30 mouse cellular contexts compared by ENCODE assay signal in genomic region chr14:80492901-80493279, GRCm38 (mm10).
DNase-seq lines count a peak whose midpoint lies in the region; ATAC-seq and TF ChIP-seq lines count a peak whose summit lies in the region.
"Had no signal": no experiment of that assay in that cellular context is flagged by ENCODE, and none has a peak within 500 bp of the region (broad histone marks: within the 10 kb centered on the region; RNA-seq: fewer than 3 reads in every experiment).

No protein-coding gene starts in this region.

- H3K4me3 ChIP-seq in hindbrain, embryonic 11.5 days (ENCODE audit: low read depth, low read length): no peak overlapping the region
- no peak overlapping the region for H3K4me3 ChIP-seq in hindbrain, embryonic 10.5 days
- no peak overlapping the region for H3K4me3 ChIP-seq in layer of hippocampus, adult 2 months
- H3K4me3 ChIP-seq in midbrain, embryonic 15.5 days: no peak overlapping the region
- no peak overlapping the region for H3K4me3 ChIP-seq in midbrain, embryonic 14.5 days (replicated peaks; ENCODE audit: low read depth, low read length)
- H3K4me3 ChIP-seq in heart, adult 2 months: no peak overlapping the region
- H3K4me3 ChIP-seq in heart, embryonic 10.5 days: no peak overlapping the region
- H3K4me3 ChIP-seq: forebrain, embryonic 15.5 days; gastrocnemius, adult 2 months; heart, embryonic 15.5 days; kidney, embryonic 15.5 days; limb, embryonic 10.5 days; limb, embryonic 15.5 days; liver, embryonic 13.5 days; myocyte; neural tube, embryonic 12.5 days had no signal

- no peak overlapping the region for H3K9ac ChIP-seq in hindbrain, embryonic 11.5 days (ENCODE audit: low read depth, low read length)
- no peak overlapping the region for H3K9ac ChIP-seq in midbrain, embryonic 15.5 days
- no peak overlapping the region for H3K9ac ChIP-seq in midbrain, embryonic 14.5 days (replicated peaks; ENCODE audit: low read length)
- H3K9ac ChIP-seq in heart, adult 2 months (ENCODE audit: low read depth, low read length): no peak overlapping the region
- H3K9ac ChIP-seq: forebrain, embryonic 15.5 days; heart, embryonic 15.5 days; hindbrain, embryonic 14.5 days; kidney, embryonic 15.5 days; limb, embryonic 15.5 days; liver, embryonic 13.5 days; neural tube, embryonic 12.5 days had no signal

- no peaks in the 10 kb centered on the region for H3K27me3 ChIP-seq in hindbrain, embryonic 11.5 days (ENCODE audit: control insufficient read depth, insufficient read depth, low read length)
- no peaks in the 10 kb centered on the region; the same call in 1 of the 2 replicates for H3K27me3 ChIP-seq in hindbrain, embryonic 10.5 days (ENCODE audit: insufficient read depth, poor library complexity, severe bottlenecking)
- H3K27me3 ChIP-seq in midbrain, embryonic 15.5 days (replicated peaks): no peaks in the 10 kb centered on the region
- H3K27me3 ChIP-seq in midbrain, embryonic 14.5 days (ENCODE audit: control insufficient read depth, insufficient read depth, low read length): no peaks in the 10 kb centered on the region
- no peaks in the 10 kb centered on the region for H3K27me3 ChIP-seq in heart, adult 2 months (ENCODE audit: control insufficient read depth, insufficient read depth, low read length)
- no peaks in the 10 kb centered on the region for H3K27me3 ChIP-seq in heart, embryonic 10.5 days (ENCODE audit: insufficient read depth, poor library complexity, severe bottlenecking)
- H3K27me3 ChIP-seq: forebrain, embryonic 15.5 days; heart, embryonic 15.5 days; kidney, embryonic 15.5 days; limb, embryonic 15.5 days; liver, embryonic 13.5 days; neural tube, embryonic 12.5 days; Patski had no signal

- no peak for TF ChIP-seq EP300 in heart, adult 2 months (IDR thresholded peaks at IDR 0.05; ENCODE audit: insufficient read depth, low read depth, low read length)

- no peak for DNase-seq in hindbrain, embryonic 11.5 days (ENCODE audit: low spot score)
- no peak for DNase-seq in hindbrain, embryonic 10.5 days (ENCODE audit: low spot score)
- DNase-seq in layer of hippocampus, adult 2 months (ENCODE audit: low spot score in 2 of 2): peak in 1 of 2 experiments; percentile 15
- DNase-seq in layer of hippocampus, postnatal 36 days: no peak
- DNase-seq in midbrain, embryonic 14.5 days: no peak
- no peak for DNase-seq in heart, adult 2 months
- no peak for DNase-seq in heart, embryonic 10.5 days (ENCODE audit: low spot score)
- DNase-seq: adrenal gland, postnatal 10 days; cerebellum, adult 8-10 months; cerebellum, postnatal 25 days; gastrocnemius, adult 2 months; kidney, adult 11 months; kidney, postnatal 36 days; liver, embryonic 13.5 days; right cerebral cortex, adult 18-20 months; spleen, adult 18-20 months; thymus, postnatal 14 days had no signal

- 56% methylated on average over 4 of the region's 4 CpGs for WGBS in hindbrain, embryonic 11.5 days
- 70% methylated on average over 4 of the region's 4 CpGs for WGBS in hindbrain, embryonic 10.5 days
- WGBS in midbrain, embryonic 15.5 days: 72% methylated on average over 4 of the region's 4 CpGs
- 82% methylated on average over 4 of the region's 4 CpGs for WGBS in midbrain, embryonic 14.5 days
- WGBS in heart, adult 2 months: 80% methylated on average over 4 of the region's 4 CpGs
- 82% methylated on average over 4 of the region's 4 CpGs for WGBS in heart, embryonic 10.5 days

- H3K36me3 ChIP-seq in hindbrain, embryonic 11.5 days (ENCODE audit: control insufficient read depth, insufficient read depth, low read length): no peaks in the 10 kb centered on the region
- no peaks in the 10 kb centered on the region for H3K36me3 ChIP-seq in hindbrain, embryonic 10.5 days
- no peaks in the 10 kb centered on the region for H3K36me3 ChIP-seq in midbrain, embryonic 15.5 days (replicated peaks)
- no peaks in the 10 kb centered on the region for H3K36me3 ChIP-seq in midbrain, embryonic 14.5 days (ENCODE audit: control insufficient read depth, insufficient read depth, low read length)
- no peaks in the 10 kb centered on the region for H3K36me3 ChIP-seq in heart, adult 2 months (ENCODE audit: control insufficient read depth, insufficient read depth, low read length)
- no peaks in the 10 kb centered on the region for H3K36me3 ChIP-seq in heart, embryonic 10.5 days
- H3K36me3 ChIP-seq: forebrain, embryonic 15.5 days; G1E; heart, embryonic 15.5 days; kidney, embryonic 15.5 days; limb, embryonic 10.5 days; limb, embryonic 15.5 days; liver, embryonic 13.5 days; neural tube, embryonic 12.5 days had no signal

- H3K9me3 ChIP-seq in hindbrain, embryonic 11.5 days (ENCODE audit: control insufficient read depth, low read length): no peaks in the 10 kb centered on the region
- no peaks in the 10 kb centered on the region for H3K9me3 ChIP-seq in hindbrain, embryonic 10.5 days
- no peaks in the 10 kb centered on the region for H3K9me3 ChIP-seq in midbrain, embryonic 15.5 days
- no peaks in the 10 kb centered on the region for H3K9me3 ChIP-seq in midbrain, embryonic 14.5 days (ENCODE audit: control insufficient read depth, low read length)
- H3K9me3 ChIP-seq in heart, embryonic 10.5 days: no peaks in the 10 kb centered on the region
- H3K9me3 ChIP-seq: forebrain, embryonic 15.5 days; heart, embryonic 15.5 days; kidney, embryonic 15.5 days; limb, embryonic 10.5 days; limb, embryonic 15.5 days; liver, embryonic 13.5 days; neural tube, embryonic 12.5 days had no signal

- H3K79me2 ChIP-seq in heart, adult 2 months (replicated peaks; ENCODE audit: control insufficient read depth, insufficient read depth, low read length): no peaks in the 10 kb centered on the region

- no peaks in the 10 kb centered on the region; the same call in 1 of the 2 replicates for H3K4me1 ChIP-seq in hindbrain, embryonic 11.5 days (replicated peaks; ENCODE audit: control insufficient read depth, insufficient read depth, low read length)
- H3K4me1 ChIP-seq in hindbrain, embryonic 10.5 days (replicated peaks): peaks cover 12% of the 10 kb centered on the region; the same call in 1 of the 2 replicates
- H3K4me1 ChIP-seq in midbrain, embryonic 15.5 days: no peaks in the 10 kb centered on the region
- H3K4me1 ChIP-seq in midbrain, embryonic 14.5 days (ENCODE audit: control insufficient read depth, insufficient read depth, low read length): no peaks in the 10 kb centered on the region
- H3K4me1 ChIP-seq in heart, adult 2 months (ENCODE audit: control insufficient read depth, insufficient read depth, low read length): no peaks in the 10 kb centered on the region
- no peaks in the 10 kb centered on the region for H3K4me1 ChIP-seq in heart, embryonic 10.5 days
- H3K4me1 ChIP-seq: heart, embryonic 15.5 days; kidney, embryonic 15.5 days; limb, embryonic 10.5 days; limb, embryonic 15.5 days; liver, embryonic 13.5 days had no signal

- H3K27ac ChIP-seq in hindbrain, embryonic 11.5 days (ENCODE audit: low read depth, low read length): no peak overlapping the region
- no peak overlapping the region for H3K27ac ChIP-seq in hindbrain, embryonic 10.5 days
- H3K27ac ChIP-seq in layer of hippocampus, adult 2 months: no peak overlapping the region
- no peak overlapping the region for H3K27ac ChIP-seq in midbrain, embryonic 15.5 days
- H3K27ac ChIP-seq in midbrain, embryonic 14.5 days (replicated peaks; ENCODE audit: low read depth, low read length): no peak overlapping the region
- no peak overlapping the region for H3K27ac ChIP-seq in heart, adult 2 months
- H3K27ac ChIP-seq in heart, embryonic 10.5 days: no peak overlapping the region
- H3K27ac ChIP-seq: forebrain, embryonic 15.5 days; gastrocnemius, adult 2 months; heart, embryonic 15.5 days; hindbrain, embryonic 14.5 days; kidney, embryonic 15.5 days; limb, embryonic 10.5 days; limb, embryonic 15.5 days; liver, embryonic 13.5 days; macrophage; neural tube, embryonic 12.5 days had no signal

- intact Hi-C loops in heart, adult 2 months (cut with DNase I): no loop called here

- no peak overlapping the region for H3K4me2 ChIP-seq in hindbrain, embryonic 11.5 days (replicated peaks; ENCODE audit: low read depth, low read length)
- H3K4me2 ChIP-seq in midbrain, embryonic 15.5 days: no peak overlapping the region
- H3K4me2 ChIP-seq in midbrain, embryonic 14.5 days (ENCODE audit: low read length): no peak overlapping the region
- H3K4me2 ChIP-seq: forebrain, embryonic 15.5 days; heart, embryonic 15.5 days; hindbrain, embryonic 14.5 days; kidney, embryonic 15.5 days; limb, embryonic 15.5 days; liver, embryonic 13.5 days; neural tube, embryonic 12.5 days had no signal

- TF ChIP-seq CTCF in layer of hippocampus, adult 2 months (conservative IDR thresholded peaks at IDR 0.05): 0 out of 2 replicates have a peak, but pooled peaks have one; percentile 8
- no peak for TF ChIP-seq CTCF in heart, adult 2 months (IDR thresholded peaks at IDR 0.05)

- ATAC-seq in hindbrain, embryonic 11.5 days (ENCODE audit: low FRiP score): peak; percentile 18; the same call in 1 of the 2 replicates
- 0 out of 2 replicates have a peak, but pooled peaks have one; percentile 9 for ATAC-seq in midbrain, embryonic 15.5 days (replicated peaks)
- no peak for ATAC-seq in midbrain, embryonic 14.5 days (ENCODE audit: low FRiP score, low TSS enrichment)
- ATAC-seq: forebrain, embryonic 15.5 days; inflammation-experienced regulatory T-cells, adult 6 months; Patski had no signal

- TF ChIP-seq POLR2A in heart, adult 2 months (IDR thresholded peaks at IDR 0.05; ENCODE audit: insufficient read depth, low read depth, low read length): no peak
